Comparison of ENCODE assay signal across 8 mouse cellular contexts in genomic region chr14:36048746-36049391, GRCm38 (mm10). TPM values are rescaled to one million over a fixed set of nuclear protein-coding genes. Genes with fewer than 3 reads are reported as not detected.
DNase-seq lines count a peak whose midpoint lies in the region; ATAC-seq lines count a peak whose summit lies in the region.

No protein-coding gene starts in this region.

- H3K9ac ChIP-seq in neural tube, embryonic 11.5 days (ENCODE audit: low read length) = no peak overlapping the region
- H3K9ac ChIP-seq in hindbrain, embryonic 13.5 days = no peak overlapping the region
- H3K9ac ChIP-seq in neural tube, embryonic 12.5 days = no peak overlapping the region

- no peaks in the 10 kb centered on the region for H3K9me3 ChIP-seq in neural tube, embryonic 11.5 days (ENCODE audit: control insufficient read depth, low read length)
- H3K9me3 ChIP-seq in hindbrain, embryonic 13.5 days = no peaks in the 10 kb centered on the region
- H3K9me3 ChIP-seq in neural tube, embryonic 12.5 days = no peaks in the 10 kb centered on the region

- H3K4me3 ChIP-seq in neural tube, embryonic 11.5 days (ENCODE audit: low read depth, low read length) = no peak overlapping the region
- H3K4me3 ChIP-seq in hindbrain, embryonic 13.5 days = no peak overlapping the region
- no peak overlapping the region for H3K4me3 ChIP-seq in neural tube, embryonic 12.5 days

- DNase-seq in cerebellum, adult 18-20 months = peak; percentile 8 to 10
- DNase-seq in cerebellum, adult 9-11 months = no peak
- peak; percentile 34 for DNase-seq in neural tube, embryonic 11.5 days (ENCODE audit: low spot score)
- DNase-seq in neural tube, embryonic 10.5 days (ENCODE audit: extremely low spot score, low spot score) = no peak

- H3K4me2 ChIP-seq in neural tube, embryonic 11.5 days (ENCODE audit: low read depth) = no peak overlapping the region
- H3K4me2 ChIP-seq in hindbrain, embryonic 13.5 days = 0 out of 2 replicates have a peak overlapping the region, but pooled peaks have one; percentile 13
- H3K4me2 ChIP-seq in neural tube, embryonic 12.5 days (replicated peaks) = no peak overlapping the region

- no peaks in the 10 kb centered on the region for H3K36me3 ChIP-seq in neural tube, embryonic 11.5 days (ENCODE audit: control insufficient read depth, insufficient read depth, low read length)
- H3K36me3 ChIP-seq in hindbrain, embryonic 13.5 days = no peaks in the 10 kb centered on the region
- no peaks in the 10 kb centered on the region for H3K36me3 ChIP-seq in neural tube, embryonic 12.5 days

- ATAC-seq in neural tube, embryonic 11.5 days (ENCODE audit: insufficient read depth, low FRiP score, low TSS enrichment) = peak; percentile 73
- peak; percentile 76 for ATAC-seq in hindbrain, embryonic 13.5 days (ENCODE audit: low FRiP score)
- ATAC-seq in neural tube, embryonic 12.5 days (ENCODE audit: low FRiP score, low read depth) = peak; percentile 85
- ATAC-seq in monocyte, adult 5-6 weeks (replicated peaks; ENCODE audit: insufficient number of reproducible peaks, low FRiP score, low TSS enrichment, poor library complexity, severe bottlenecking) = no peak
- no peak for ATAC-seq in megakaryocyte, adult 5-6 weeks (ENCODE audit: poor library complexity, severe bottlenecking)

- no peaks in the 10 kb centered on the region for H3K4me1 ChIP-seq in neural tube, embryonic 11.5 days (ENCODE audit: control insufficient read depth, insufficient read depth, low read length)
- peaks cover 6% of the 10 kb centered on the region for H3K4me1 ChIP-seq in hindbrain, embryonic 13.5 days (replicated peaks)
- H3K4me1 ChIP-seq in neural tube, embryonic 12.5 days = peaks cover 4% of the 10 kb centered on the region; the same call in 1 of the 2 replicates

- H3K27ac ChIP-seq in neural tube, embryonic 11.5 days (ENCODE audit: low read depth, low read length) = no peak overlapping the region
- H3K27ac ChIP-seq in hindbrain, embryonic 13.5 days = no peak overlapping the region
- no peak overlapping the region for H3K27ac ChIP-seq in neural tube, embryonic 12.5 days

- H3K27me3 ChIP-seq in neural tube, embryonic 11.5 days (ENCODE audit: control insufficient read depth, insufficient read depth, low read length) = no peaks in the 10 kb centered on the region
- H3K27me3 ChIP-seq in hindbrain, embryonic 13.5 days = no peaks in the 10 kb centered on the region
- no peaks in the 10 kb centered on the region for H3K27me3 ChIP-seq in neural tube, embryonic 12.5 days (replicated peaks)

- WGBS in neural tube, embryonic 11.5 days = 67% methylated on average over 9 of the region's 9 CpGs
- WGBS in hindbrain, embryonic 13.5 days = 44% methylated on average over 9 of the region's 9 CpGs
- WGBS in neural tube, embryonic 12.5 days = 51% methylated on average over 9 of the region's 9 CpGs

RNA-seq across cellular contexts. Expression of gene 4930474N05Rik, which starts 45.8 kb away (rescaled TPM):
- not detected in 2 replicates for polyA plus RNA-seq in neural tube, embryonic 11.5 days (2014; fragmentation: Nextera tagmentation; extraction: Ambion mirVana)
- not detected in 2 replicates for polyA plus RNA-seq in hindbrain, embryonic 13.5 days (2015; fragmentation: Nextera tagmentation; extraction: Ambion mirVana)
- polyA plus RNA-seq in neural tube, embryonic 12.5 days (2016; fragmentation: Nextera tagmentation; extraction: Ambion mirVana) = not detected in 2 replicates
- total RNA-seq in monocyte, adult 5-6 weeks (2017) = not detected in 3 replicates
- not detected in 2 replicates for total RNA-seq in megakaryocyte, adult 5-6 weeks (2015)
- total RNA-seq in megakaryocyte, adult 5-6 weeks (2017) = not detected in 2 replicates

Comparison
In these comparisons a context has a peak if more than half of its experiments do, and no peak if none do; other contexts are left out.
1. DNase-seq: peak in cerebellum, adult 18-20 months (2 of 2) and neural tube, embryonic 11.5 days (single experiment); none in cerebellum, adult 9-11 months (single experiment) and neural tube, embryonic 10.5 days (single experiment).
2. ATAC-seq: peak in neural tube, embryonic 11.5 days (single experiment), hindbrain, embryonic 13.5 days (single experiment) and neural tube, embryonic 12.5 days (single experiment); none in monocyte, adult 5-6 weeks (single experiment) and megakaryocyte, adult 5-6 weeks (single experiment).